13 mouse cellular contexts compared by ENCODE assay signal in the genomic region with DNA sequence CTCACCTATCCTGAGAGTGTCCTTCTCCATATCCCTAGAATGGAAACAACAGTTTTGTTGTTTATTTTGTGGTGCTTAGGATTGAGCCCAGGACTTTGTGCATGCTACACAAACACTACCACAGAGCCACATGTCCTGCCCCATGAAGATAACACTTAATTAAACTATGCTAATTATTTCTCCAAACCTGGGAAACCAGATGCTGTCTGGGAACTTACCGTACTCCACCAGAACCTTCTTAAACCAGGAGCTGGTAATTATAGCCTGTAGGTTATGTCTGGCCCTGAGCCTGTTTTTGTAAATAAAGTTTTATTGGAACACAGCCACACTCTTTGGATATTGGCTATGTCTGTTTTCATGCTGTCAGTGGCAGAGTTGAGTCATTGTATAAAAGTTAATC. TPM values are rescaled to one million over a fixed set of nuclear protein-coding genes. Genes with fewer than 3 reads are reported as not detected.
DNase-seq lines count a peak whose midpoint lies in the region; ATAC-seq and TF ChIP-seq lines count a peak whose summit lies in the region.
"Had no signal": no experiment of that assay in that cellular context is flagged by ENCODE, and none has a peak within 500 bp of the region (broad histone marks: within the 10 kb centered on the region; RNA-seq: fewer than 3 reads in every experiment).

No protein-coding gene starts in this region.

- no peak for ATAC-seq in heart, embryonic 11.5 days (replicated peaks; ENCODE audit: insufficient number of reproducible peaks, low FRiP score, low TSS enrichment)
- ATAC-seq in lung, embryonic 15.5 days (ENCODE audit: borderline replicate concordance, extremely low read depth, low FRiP score, low TSS enrichment): no peak
- no peak for ATAC-seq in midbrain, embryonic 15.5 days (replicated peaks)
- ATAC-seq: forebrain, embryonic 13.5 days had no signal

- 0 out of 2 replicates have a peak overlapping the region, but pooled peaks have one; percentile 77 for H3K27ac ChIP-seq in heart, embryonic 11.5 days (ENCODE audit: low read depth, low read length)
- H3K27ac ChIP-seq in lung, embryonic 15.5 days: no peak overlapping the region
- H3K27ac ChIP-seq in limb, embryonic 10.5 days: 0 out of 2 replicates have a peak overlapping the region, but pooled peaks have one; percentile 23
- no peak overlapping the region for H3K27ac ChIP-seq in midbrain, embryonic 15.5 days
- H3K27ac ChIP-seq: forebrain, embryonic 13.5 days; hindbrain, embryonic 15.5 days had no signal

- H3K4me1 ChIP-seq in heart, embryonic 11.5 days (ENCODE audit: control insufficient read depth, insufficient read depth, low read length): peaks cover 22% of the 10 kb centered on the region
- peaks cover 68% of the 10 kb centered on the region for H3K4me1 ChIP-seq in lung, embryonic 15.5 days
- H3K4me1 ChIP-seq in limb, embryonic 10.5 days: peaks cover 47% of the 10 kb centered on the region
- peaks cover 16% of the 10 kb centered on the region for H3K4me1 ChIP-seq in midbrain, embryonic 15.5 days

- no peak overlapping the region for H3ac ChIP-seq in myocyte (ENCODE audit: control insufficient read depth, insufficient read length)

- no peaks in the 10 kb centered on the region for H3K36me3 ChIP-seq in heart, embryonic 11.5 days (ENCODE audit: control insufficient read depth, insufficient read depth, low read length)
- H3K36me3 ChIP-seq in lung, embryonic 15.5 days: no peaks in the 10 kb centered on the region
- no peaks in the 10 kb centered on the region for H3K36me3 ChIP-seq in limb, embryonic 10.5 days
- no peaks in the 10 kb centered on the region for H3K36me3 ChIP-seq in myocyte (ENCODE audit: control insufficient read depth, insufficient read depth)
- no peaks in the 10 kb centered on the region for H3K36me3 ChIP-seq in midbrain, embryonic 15.5 days (replicated peaks)
- H3K36me3 ChIP-seq: hindbrain, embryonic 15.5 days had no signal

- H3K79me2 ChIP-seq in myocyte (ENCODE audit: control insufficient read depth, insufficient read depth): peaks cover 52% of the 10 kb centered on the region

- H3K9ac ChIP-seq in heart, embryonic 11.5 days (ENCODE audit: low read depth, low read length): peak overlapping the region; percentile 72
- H3K9ac ChIP-seq in lung, embryonic 15.5 days: no peak overlapping the region
- no peak overlapping the region for H3K9ac ChIP-seq in midbrain, embryonic 15.5 days
- H3K9ac ChIP-seq: hindbrain, embryonic 15.5 days had no signal

- 74% methylated on average over 1 of the region's 1 CpGs for whole genome bisulfite sequencing in heart, embryonic 11.5 days (ENCODE audit: insufficient replicate concordance)
- 77% methylated on average over 1 of the region's 1 CpGs for WGBS in lung, embryonic 15.5 days
- 57% methylated on average over 1 of the region's 1 CpGs for WGBS in limb, embryonic 10.5 days
- WGBS in midbrain, embryonic 15.5 days: 71% methylated on average over 1 of the region's 1 CpGs

- H3K9me3 ChIP-seq in heart, embryonic 11.5 days (replicated peaks; ENCODE audit: control insufficient read depth, low read length): no peaks in the 10 kb centered on the region
- no peaks in the 10 kb centered on the region for H3K9me3 ChIP-seq in lung, embryonic 15.5 days
- H3K9me3 ChIP-seq in limb, embryonic 10.5 days (replicated peaks): no peaks in the 10 kb centered on the region
- no peaks in the 10 kb centered on the region for H3K9me3 ChIP-seq in midbrain, embryonic 15.5 days
- H3K9me3 ChIP-seq: forebrain, embryonic 13.5 days; hindbrain, embryonic 15.5 days had no signal

- H3K4me3 ChIP-seq in heart, embryonic 11.5 days (ENCODE audit: low read depth, low read length): peak overlapping the region; percentile 73
- no peak overlapping the region for H3K4me3 ChIP-seq in lung, embryonic 15.5 days
- H3K4me3 ChIP-seq in limb, embryonic 10.5 days: 0 out of 2 replicates have a peak overlapping the region, but pooled peaks have one; percentile 4
- H3K4me3 ChIP-seq in myocyte: peak overlapping the region; percentile 40
- no peak overlapping the region for H3K4me3 ChIP-seq in midbrain, embryonic 15.5 days
- H3K4me3 ChIP-seq: forebrain, embryonic 13.5 days; hindbrain, embryonic 15.5 days had no signal

- no peaks in the 10 kb centered on the region for H3K27me3 ChIP-seq in heart, embryonic 11.5 days (ENCODE audit: control insufficient read depth, insufficient read depth, low read length)
- H3K27me3 ChIP-seq in lung, embryonic 15.5 days: no peaks in the 10 kb centered on the region
- no peaks in the 10 kb centered on the region for H3K27me3 ChIP-seq in limb, embryonic 10.5 days (ENCODE audit: low read depth, poor library complexity, severe bottlenecking)
- H3K27me3 ChIP-seq in myocyte (ENCODE audit: control insufficient read depth, insufficient read depth, insufficient read length): no peaks in the 10 kb centered on the region
- peaks cover 10% of the 10 kb centered on the region; the same call in 1 of the 2 replicates for H3K27me3 ChIP-seq in midbrain, embryonic 15.5 days (replicated peaks)
- H3K27me3 ChIP-seq: hindbrain, embryonic 15.5 days had no signal

- no peak for TF ChIP-seq POLR2A in myocyte (IDR thresholded peaks at IDR 0.05; ENCODE audit: insufficient read length, low read depth)

- H3K4me2 ChIP-seq in heart, embryonic 11.5 days: peak overlapping the region; percentile 58
- H3K4me2 ChIP-seq in lung, embryonic 15.5 days: 0 out of 2 replicates have a peak overlapping the region, but pooled peaks have one; percentile 94
- peak overlapping the region; percentile 76 for H3K4me2 ChIP-seq in myocyte (ENCODE audit: low read depth)
- no peak overlapping the region for H3K4me2 ChIP-seq in midbrain, embryonic 15.5 days

- no peak for DNase-seq in heart, adult 8-10 months (ENCODE audit: low spot score)
- no peak for DNase-seq in lung, postnatal 36 days
- no peak for DNase-seq in limb, embryonic 10.5 days (ENCODE audit: low spot score)
- no peak for DNase-seq in urinary bladder, postnatal 14 days (ENCODE audit: low spot score)
- DNase-seq: cerebellum, adult 18-20 months; gastrocnemius, postnatal 14 days; thymus, postnatal 36 days had no signal

TF ChIP-seq in myocyte, 11 proteins besides CTCF, POLR2A, EP300 and RAD21:
- TF ChIP-seq POLR2AphosphoS2 (IDR thresholded peaks at IDR 0.05; ENCODE audit: insufficient read length, low read depth) (no peak), CEBPB (IDR thresholded peaks at IDR 0.05; ENCODE audit: insufficient read depth, poor library complexity, severe bottlenecking) (no peak), TCF3 (IDR thresholded peaks at IDR 0.05; ENCODE audit: insufficient read length, low read depth) (no peak), MYOD1 (IDR thresholded peaks at IDR 0.05; ENCODE audit: control insufficient read depth in 1 of 3, insufficient read length in 2 of 3, low read depth in 2 of 3) (no peak), E2F4 (IDR thresholded peaks at IDR 0.05; ENCODE audit: insufficient read depth) (no peak), MYOG (IDR thresholded peaks at IDR 0.05; ENCODE audit: control insufficient read depth in 1 of 3, insufficient read depth in 1 of 3, insufficient read length in 2 of 3, low read depth in 2 of 3) (no peak), REST (IDR thresholded peaks at IDR 0.05; ENCODE audit: insufficient read depth, insufficient read length) (no peak), USF1 (IDR thresholded peaks at IDR 0.05; ENCODE audit: low read depth) (no peak), SRF (IDR thresholded peaks at IDR 0.05; ENCODE audit: control insufficient read depth, insufficient read length, low read depth) (no peak), TCF12 (IDR thresholded peaks at IDR 0.05; ENCODE audit: insufficient read depth, poor library complexity, severe bottlenecking) (no peak), MAX (IDR thresholded peaks at IDR 0.05; ENCODE audit: low read depth) (no peak)

RNA-seq across cellular contexts. Expression of a gene that starts 3.4 kb away (rescaled TPM):
- polyA plus RNA-seq in heart, embryonic 11.5 days (2014; fragmentation: Nextera tagmentation; extraction: Ambion mirVana): 14.3 and 19.4 TPM in 2 replicates
- total RNA-seq in heart, adult 8-10 months (2022): 1 to 10 TPM; 5.1 to 6.6 (median 6.0) TPM
- polyA plus RNA-seq in lung, embryonic 15.5 days (2015; fragmentation: Nextera tagmentation; extraction: Ambion mirVana): 13.0 and 13.8 TPM in 2 replicates
- polyA plus RNA-seq in limb, embryonic 10.5 days (2016; fragmentation: Nextera tagmentation; extraction: Ambion mirVana): 12.8 and 15.0 TPM in 2 replicates
- 9.7 TPM for polyA plus RNA-seq in myocyte (2012; fragmentation: generic; extraction: Trizol)
- 2.2 and 2.3 TPM in 2 replicates for polyA plus RNA-seq in midbrain, embryonic 15.5 days (2015; fragmentation: Nextera tagmentation; extraction: Ambion mirVana)

RNA-seq across cellular contexts. Expression of a gene that starts 30.2 kb away (rescaled TPM):
- 43.2 and 55.1 TPM in 2 replicates for polyA plus RNA-seq in heart, embryonic 11.5 days (2014; fragmentation: Nextera tagmentation; extraction: Ambion mirVana)
- 10 to 100 TPM; 27.2 to 37.8 (median 32.3) TPM for total RNA-seq in heart, adult 8-10 months (2022)
- polyA plus RNA-seq in lung, embryonic 15.5 days (2015; fragmentation: Nextera tagmentation; extraction: Ambion mirVana): 78.0 and 80.1 TPM in 2 replicates
- 93.9 and 99.0 TPM in 2 replicates for polyA plus RNA-seq in limb, embryonic 10.5 days (2016; fragmentation: Nextera tagmentation; extraction: Ambion mirVana)
- 52.2 TPM for polyA plus RNA-seq in myocyte (2012; fragmentation: generic; extraction: Trizol)
- 62.8 and 69.6 TPM in 2 replicates for polyA plus RNA-seq in midbrain, embryonic 15.5 days (2015; fragmentation: Nextera tagmentation; extraction: Ambion mirVana)

RNA-seq across cellular contexts. Expression of a gene that starts 44.2 kb away (rescaled TPM):
- polyA plus RNA-seq in heart, embryonic 11.5 days (2014; fragmentation: Nextera tagmentation; extraction: Ambion mirVana): 92.4 and 95.9 TPM in 2 replicates
- total RNA-seq in heart, adult 8-10 months (2022): 10 to 100 TPM; 35.4 to 42.2 (median 36.5) TPM
- 100 and 102 TPM in 2 replicates for polyA plus RNA-seq in lung, embryonic 15.5 days (2015; fragmentation: Nextera tagmentation; extraction: Ambion mirVana)
- polyA plus RNA-seq in limb, embryonic 10.5 days (2016; fragmentation: Nextera tagmentation; extraction: Ambion mirVana): 128 and 132 TPM in 2 replicates
- polyA plus RNA-seq in myocyte (2012; fragmentation: generic; extraction: Trizol): 66.7 TPM
- polyA plus RNA-seq in midbrain, embryonic 15.5 days (2015; fragmentation: Nextera tagmentation; extraction: Ambion mirVana): 143 TPM in 2 replicates

Comparison
In these comparisons a context has a peak if more than half of its experiments do, and no peak if none do; other contexts are left out.
1. H3K27ac ChIP-seq: peak in heart, embryonic 11.5 days (single experiment) and limb, embryonic 10.5 days (single experiment); none in lung, embryonic 15.5 days (single experiment) and midbrain, embryonic 15.5 days (single experiment).
2. H3K4me3 ChIP-seq: peak in heart, embryonic 11.5 days (single experiment), limb, embryonic 10.5 days (single experiment) and myocyte (single experiment); none in lung, embryonic 15.5 days (single experiment) and midbrain, embryonic 15.5 days (single experiment).